Mouse (Mus musculus) bone marrow, adult 2 months (tissue): ENCODE data around the gene Trpc5. TPM values are rescaled to one million over a fixed set of nuclear protein-coding genes. Genes with fewer than 3 reads are reported as not detected.

Source experiments
- H3K27ac ChIP-seq: fragments of 200-500 bp; 2 replicates; pipeline ENCODE4 v1.5.1; 2012; ENCODE audit warnings: low read depth, mild to moderate bottlenecking, control low read depth, inconsistent platforms, low read length; ENCODE audit not compliant: control insufficient read depth, poor library complexity, insufficient read depth
- H3K4me1 ChIP-seq: fragments of 200-500 bp; 2 replicates; pipeline ENCODE4 v1.6.1; 2011; ENCODE audit warnings: low read length; ENCODE audit not compliant: control insufficient read depth, insufficient read depth
- H3K4me3 ChIP-seq: fragments of 200-500 bp; replicated peaks from 2 replicates; pipeline ENCODE3; 2011; ENCODE audit warnings: mild to moderate bottlenecking, low read depth, low read length, control low read depth; ENCODE audit not compliant: control insufficient read depth
- CTCF ChIP-seq: fragments of 200-500 bp; IDR thresholded peaks from 2 replicates; pipeline ENCODE4 v1.5.1; 2011; ENCODE audit warnings: low read length, control low read depth; ENCODE audit not compliant: control insufficient read depth, insufficient read depth
- POLR2A ChIP-seq: fragments of 200-500 bp; IDR thresholded peaks from 2 replicates; pipeline ENCODE4 v1.6.1; 2011; ENCODE audit warnings: low read depth, mild to moderate bottlenecking, control low read depth, low read length, borderline replicate concordance; ENCODE audit not compliant: control insufficient read depth
- WGBS: fragments of 180-500 bp; shearing (Covaris S2); methylation state at CpG from one replicate; pipeline ENCODE4 v1.1.7; 2018; 5-methylcytosine and 5-hydroxymethylcytosine counted together
- polyA plus RNA-seq: library from polyadenylated mRNA; stranded (reverse); fragments of >200 nt; gene quantifications from 2 replicates; pipeline ENCODE4 v1.2.4, GENCODE M21; 2011; ENCODE audit warnings: low replicate concordance; ENCODE audit not compliant: missing spikeins, insufficient read depth, insufficient read length

Trpc5 gene
- polyA plus RNA-seq, 1 experiment: not detected

DNA sequence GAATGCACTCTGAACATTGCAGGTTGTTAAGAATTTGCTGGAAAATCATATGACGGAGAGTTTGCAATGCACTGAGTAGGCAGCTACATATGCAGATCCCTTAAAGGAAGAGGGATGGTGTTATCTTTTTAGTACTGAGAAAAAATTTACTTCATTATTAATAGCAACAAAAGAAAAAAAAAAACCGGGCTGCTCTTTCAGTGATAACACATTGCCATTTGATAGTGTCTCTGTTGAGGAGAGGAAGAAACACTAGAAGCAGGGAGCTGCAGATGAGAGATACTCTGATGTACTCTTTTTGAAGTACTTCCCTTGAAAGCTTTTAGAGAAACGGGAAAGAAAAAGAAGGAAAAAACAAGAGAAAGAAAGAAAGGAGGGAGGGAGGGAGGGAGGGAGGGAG is 43.2 kb downstream of the Trpc5 start:
- TF ChIP-seq POLR2A: no peak
- no peak for TF ChIP-seq CTCF
- H3K27ac ChIP-seq: no peak overlapping the region
- H3K4me3 ChIP-seq: no peak overlapping the region
- no peaks in the 10 kb centered on the region for H3K4me1 ChIP-seq
- 41% methylated on average over 2 of the region's 3 CpGs for WGBS

DNA sequence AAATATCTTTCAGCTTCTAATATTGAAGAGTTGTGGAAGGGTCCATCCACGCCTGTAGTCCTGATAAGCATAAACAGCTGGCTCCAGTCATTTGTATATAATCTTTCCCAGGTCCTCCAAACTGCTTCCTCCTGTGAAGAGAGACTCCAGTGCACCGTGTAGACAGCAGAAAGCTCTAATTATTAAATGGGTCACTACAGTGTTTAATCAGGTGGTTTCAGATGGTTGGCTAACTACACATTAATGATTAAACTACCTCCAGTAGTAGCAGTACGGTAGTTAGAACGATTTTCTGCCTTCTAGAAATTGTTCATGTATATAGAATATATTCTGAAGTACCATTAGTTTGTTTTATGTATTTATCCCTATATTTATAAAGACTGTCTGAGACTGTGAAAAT is 75.2 kb downstream of the Trpc5 start:
- Histone ChIP-seq H3K27ac (no peak overlapping the region), H3K4me3 (no peak overlapping the region), H3K4me1 (no peaks in the 10 kb centered on the region)
- 70% methylated on average over 4 of the region's 4 CpGs for WGBS
- TF ChIP-seq POLR2A (no peak), CTCF (no peak)

DNA sequence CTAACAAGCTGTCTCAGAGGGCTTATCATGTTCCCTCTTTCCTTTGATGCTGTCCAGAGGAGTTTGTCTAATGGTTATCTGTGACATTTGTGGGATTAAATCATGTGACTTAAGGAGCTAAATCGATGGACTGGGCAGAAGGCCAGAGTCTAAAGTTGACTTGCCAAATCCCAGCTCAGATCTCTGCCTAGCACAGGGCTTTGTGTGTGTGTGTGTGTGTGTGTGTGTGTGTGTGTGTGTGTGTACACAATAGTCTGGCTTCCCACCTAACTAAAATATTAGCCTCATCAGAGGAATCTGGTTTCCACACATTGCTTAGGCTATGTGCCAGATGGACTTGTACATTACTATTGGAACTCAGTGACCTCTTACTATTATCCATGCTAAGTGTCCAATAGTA is 151.5 kb downstream of the Trpc5 start:
- Histone ChIP-seq H3K4me3 (no peak overlapping the region), H3K4me1 (no peaks in the 10 kb centered on the region), H3K27ac (no peak overlapping the region)
- TF ChIP-seq CTCF: no peak
- TF ChIP-seq POLR2A: no peak
- 48% methylated on average over 1 of the region's 1 CpGs for WGBS

DNA sequence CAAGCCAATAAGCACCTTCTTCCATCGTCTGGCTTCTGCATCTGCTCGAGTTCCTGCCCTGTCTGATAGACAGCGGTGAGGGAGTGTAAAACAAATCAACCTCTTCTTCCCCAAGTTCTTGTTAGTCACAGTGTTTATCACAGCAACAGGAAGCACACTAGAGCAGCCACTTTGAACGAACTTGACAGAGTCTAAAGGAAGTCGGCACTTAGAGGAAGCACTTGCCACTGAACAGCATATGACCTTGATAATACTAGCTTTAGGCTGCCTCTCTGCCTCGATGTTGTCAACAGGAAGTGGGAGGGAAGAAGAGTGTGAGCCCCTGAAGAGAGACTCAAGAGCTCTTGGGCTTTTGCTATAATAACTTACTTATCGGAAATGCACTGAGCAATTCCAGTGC is 161.9 kb downstream of the Trpc5 start:
- no peak for TF ChIP-seq CTCF
- Histone ChIP-seq H3K4me1 (no peaks in the 10 kb centered on the region; the same call in 1 of the 2 replicates), H3K4me3 (no peak overlapping the region), H3K27ac (peak overlapping the region; percentile 72)
- 16% methylated on average over 7 of the region's 7 CpGs for WGBS

DNA sequence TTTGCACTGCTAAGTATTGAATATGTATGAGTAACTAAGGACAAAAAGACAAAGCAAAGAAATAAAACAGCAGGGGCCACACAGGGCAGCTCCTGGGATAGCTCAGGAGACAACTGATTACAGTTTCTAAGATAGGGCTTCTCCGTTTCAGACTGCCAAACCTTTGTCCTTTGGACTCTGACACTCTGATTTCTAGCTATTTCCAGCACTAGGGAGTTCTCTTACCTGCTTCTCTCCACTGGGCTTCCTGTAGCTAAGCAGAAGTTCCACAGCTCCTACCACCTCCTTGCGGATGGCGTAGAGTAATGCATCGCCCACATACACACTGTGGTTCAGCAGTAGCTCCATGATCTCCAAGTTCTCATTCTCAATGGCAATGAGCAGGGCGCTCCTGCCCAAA is 164.7 kb downstream of the Trpc5 start:
- Histone ChIP-seq H3K27ac (no peak overlapping the region), H3K4me1 (no peaks in the 10 kb centered on the region; the same call in 1 of the 2 replicates), H3K4me3 (no peak overlapping the region)
- TF ChIP-seq CTCF (no peak), POLR2A (no peak)
- 84% methylated on average over 5 of the region's 5 CpGs for WGBS

DNA sequence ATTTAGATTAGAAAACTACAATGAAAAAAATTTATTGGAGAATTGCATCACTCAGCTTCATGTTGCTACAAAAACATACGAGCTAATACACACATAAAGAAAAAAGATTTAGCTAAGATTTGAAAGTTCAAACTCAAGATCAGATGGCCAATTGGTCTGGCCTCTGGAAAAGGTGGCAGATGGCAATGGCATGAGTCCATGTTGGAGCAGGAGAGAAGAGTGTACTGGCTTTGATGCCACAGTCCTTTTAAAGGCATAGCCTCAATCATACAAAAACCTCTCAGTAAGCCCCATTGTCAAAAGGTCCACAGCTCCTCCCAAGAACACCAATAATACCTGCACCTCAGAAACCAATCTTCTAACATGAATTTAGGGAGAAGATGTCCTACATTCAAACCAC is 196.6 kb downstream of the Trpc5 start:
- TF ChIP-seq POLR2A (no peak), CTCF (no peak)
- 61% methylated on average over 1 of the region's 1 CpGs for WGBS
- Histone ChIP-seq H3K4me1 (no peaks in the 10 kb centered on the region), H3K4me3 (no peak overlapping the region), H3K27ac (no peak overlapping the region)

DNA sequence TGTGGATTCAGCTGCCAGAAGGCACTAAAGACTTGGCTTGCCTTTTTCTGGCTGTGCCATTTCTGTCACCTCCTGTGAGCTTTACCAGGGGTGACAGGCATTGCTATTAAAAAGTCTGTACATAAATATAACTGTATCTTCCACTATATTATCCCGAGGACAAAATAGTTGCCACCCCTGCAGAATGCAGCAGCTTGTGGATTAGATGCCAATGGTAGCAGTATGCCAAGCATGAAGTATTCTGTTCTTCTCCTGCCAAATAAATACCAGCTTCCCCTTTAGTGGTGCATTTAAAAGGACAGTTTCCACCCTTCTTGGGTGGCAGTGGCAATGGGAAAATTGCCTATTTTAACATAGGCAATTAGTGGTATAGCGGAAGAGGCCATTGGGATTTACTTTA is 223.6 kb downstream of the Trpc5 start:
- 88% methylated on average over 2 of the region's 2 CpGs for WGBS
- no peaks in the 10 kb centered on the region for H3K4me1 ChIP-seq
- TF ChIP-seq CTCF (no peak), POLR2A (no peak)
- H3K4me3 ChIP-seq: no peak overlapping the region
- no peak overlapping the region for H3K27ac ChIP-seq

DNA sequence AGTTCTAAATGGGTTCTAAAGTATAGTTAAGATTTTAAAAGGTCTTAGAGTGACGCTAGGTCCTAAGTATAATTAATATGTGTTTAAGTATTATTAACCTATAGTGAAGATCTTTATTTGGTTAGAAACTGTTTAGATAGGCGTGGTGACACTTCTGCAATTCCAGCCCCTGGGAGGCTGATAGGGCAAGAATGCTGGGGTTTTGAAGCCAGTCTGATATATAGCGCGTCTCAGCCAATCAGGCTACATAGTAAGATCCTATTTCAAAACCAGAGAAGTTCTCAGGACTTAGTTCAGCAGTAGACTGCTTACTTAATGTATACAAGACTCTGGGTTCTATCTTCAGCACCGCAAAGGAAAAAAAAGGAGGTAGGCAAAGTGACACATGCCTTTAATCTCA is 231.7 kb downstream of the Trpc5 start, which contains the start of gene Trpc5os:
TSS of gene Trpc5os (plus strand) at position 301 of the 400 bp plus-strand sequence.
- 77% methylated on average over 5 of the region's 5 CpGs for WGBS
- no peak within 1 kb of the TSS for H3K4me3 ChIP-seq
- no peak for TF ChIP-seq POLR2A
- no peak for TF ChIP-seq CTCF
- H3K4me1 ChIP-seq: no peaks in the 10 kb centered on the region
- no peak within 1 kb of the TSS for H3K27ac ChIP-seq

DNA sequence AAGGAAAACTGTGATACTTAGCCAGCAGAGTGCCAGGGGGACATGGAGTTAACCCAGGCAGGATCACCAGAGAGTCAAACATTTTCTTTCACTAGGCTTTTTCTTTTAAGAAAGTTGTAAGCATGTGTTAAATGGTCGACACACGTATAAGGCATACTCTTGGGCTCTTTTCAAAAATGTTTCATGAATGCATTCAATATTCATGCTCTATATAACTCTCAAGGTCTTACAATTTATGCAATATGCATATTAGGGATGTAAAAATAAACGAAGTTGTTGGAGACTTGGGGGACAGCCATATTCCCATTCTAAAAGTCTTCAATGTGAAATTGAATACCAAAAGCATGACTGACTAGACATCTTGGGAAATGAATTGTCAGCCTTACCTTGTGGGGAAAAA is 264.1 kb downstream of the Trpc5 start:
- TF ChIP-seq POLR2A (no peak), CTCF (no peak)
- Histone ChIP-seq H3K4me1 (no peaks in the 10 kb centered on the region), H3K27ac (no peak overlapping the region), H3K4me3 (no peak overlapping the region)
- WGBS: 66% methylated on average over 3 of the region's 3 CpGs
